Mouse (Mus musculus) 416B (cell line): ENCODE results near the gene Tspan12.
"Not testable (repeated sequence)": the region's sequence is repeated elsewhere in the genome, so short reads cannot be mapped to it uniquely, and the experiment has no call there.

Source experiments
- DNase-seq: peaks from one replicate; pipeline ENCODE4 v3.0.0; 2011; ENCODE audit warnings: low read depth

Tspan12 gene

GRCm38 (mm10) chr6:21828437-21828836 is 23.9 kb downstream of the Tspan12 start:
- DNase-seq: no peak

- DNase-seq: no peak
These were observed 24.3 kb downstream of the Tspan12 start for GRCm38 (mm10) chr6:21828001-21828400.

GRCm38 (mm10) chr6:21823694-21824093 is 28.6 kb downstream of the Tspan12 start:
- DNase-seq: no peak

GRCm38 (mm10) chr6:21823281-21823680 is 29.0 kb downstream of the Tspan12 start:
- DNase-seq: no peak

GRCm38 (mm10) chr6:21822721-21823134 is 29.6 kb downstream of the Tspan12 start:
- DNase-seq: no peak

GRCm38 (mm10) chr6:21818107-21818807 is 34.1 kb downstream of the Tspan12 start:
- no peak for DNase-seq

GRCm38 (mm10) chr6:21806005-21806404 is 46.3 kb downstream of the Tspan12 start:
- no peak for DNase-seq

- DNase-seq: no peak
These were observed 47.2 kb downstream of the Tspan12 start for GRCm38 (mm10) chr6:21805013-21805570.

- DNase-seq: no peak
These were observed 48.6 kb downstream of the Tspan12 start for GRCm38 (mm10) chr6:21803483-21804340.

- DNase-seq: peak; percentile 41
These were observed 53.7 kb downstream of the Tspan12 start for GRCm38 (mm10) chr6:21798581-21798980.

- no peak for DNase-seq
These were observed 55.2 kb downstream of the Tspan12 start for GRCm38 (mm10) chr6:21797087-21797486.

GRCm38 (mm10) chr6:21796413-21796812 is 55.9 kb downstream of the Tspan12 start:
- DNase-seq: no peak

GRCm38 (mm10) chr6:21795410-21795809 is 56.9 kb downstream of the Tspan12 start:
- DNase-seq: no peak

GRCm38 (mm10) chr6:21795072-21795407 is 57.3 kb downstream of the Tspan12 start:
- DNase-seq: peak; percentile 59

GRCm38 (mm10) chr6:21794337-21795071 is 57.8 kb downstream of the Tspan12 start:
- no peak for DNase-seq

- no peak for DNase-seq
These were observed 61.0 kb downstream of the Tspan12 start for GRCm38 (mm10) chr6:21791307-21791706.

- no peak for DNase-seq
These were observed 61.7 kb downstream of the Tspan12 start for GRCm38 (mm10) chr6:21790550-21791086.

- DNase-seq: no peak
These were observed 62.3 kb downstream of the Tspan12 start for GRCm38 (mm10) chr6:21790036-21790435.

GRCm38 (mm10) chr6:21789582-21789981 is 62.7 kb downstream of the Tspan12 start:
- DNase-seq: not testable (repeated sequence)

- no peak for DNase-seq
These were observed 64.6 kb downstream of the Tspan12 start for GRCm38 (mm10) chr6:21787757-21788156.

- DNase-seq: no peak
These were observed 65.0 kb downstream of the Tspan12 start for GRCm38 (mm10) chr6:21787274-21787673.
